Mouse (Mus musculus) stomach, postnatal 0 days (tissue): ENCODE data around the gene Rhd. TPM values are rescaled to one million over a fixed set of nuclear protein-coding genes. Genes with fewer than 3 reads are reported as not detected.
"Not testable (repeated sequence)": the region's sequence is repeated elsewhere in the genome, so short reads cannot be mapped to it uniquely, and the experiment has no call there.

Experiments
- ATAC-seq: fragments of 200-750 bp; cut with Nextera tagmentation; 2 replicates; pipeline ENCODE4 v1.8.0; 2017; ENCODE audit not compliant: low FRiP score, low TSS enrichment
- DNase-seq: peaks from one replicate; pipeline ENCODE4 v3.0.0-alpha.2; 2016; ENCODE audit warnings: low spot score
- H3K27ac ChIP-seq: fragments of 300-500 bp; sonication (generic); replicated peaks from 2 replicates; pipeline ENCODE4 v1.5.1; 2014; ENCODE audit warnings: mild to moderate bottlenecking, control low read depth
- H3K27me3 ChIP-seq: fragments of 300-500 bp; sonication (generic); 2 replicates; pipeline ENCODE4 v1.6.1; 2014; ENCODE audit warnings: low read length; ENCODE audit not compliant: control insufficient read depth, insufficient read depth
- H3K36me3 ChIP-seq: fragments of 300-500 bp; sonication (generic); 2 replicates; pipeline ENCODE4 v1.6.1; 2014; ENCODE audit warnings: low read length, mixed read lengths; ENCODE audit not compliant: control insufficient read depth, insufficient read depth
- H3K4me1 ChIP-seq: fragments of 300-500 bp; sonication (generic); replicated peaks from 2 replicates; pipeline ENCODE4 v1.6.1; 2014; ENCODE audit warnings: antibody characterized with exemption; ENCODE audit not compliant: control insufficient read depth, insufficient read depth
- H3K4me2 ChIP-seq: fragments of 300-500 bp; sonication (generic); replicated peaks from 2 replicates; pipeline ENCODE4 v1.6.1; 2014; ENCODE audit warnings: low read depth, mild to moderate bottlenecking, control low read depth, moderate library complexity
- H3K4me3 ChIP-seq: fragments of 300-500 bp; sonication (generic); 2 replicates; pipeline ENCODE4 v1.5.1; 2014; ENCODE audit warnings: low read depth, low read length, control low read depth
- H3K9ac ChIP-seq: fragments of 300-500 bp; sonication (generic); 2 replicates; pipeline ENCODE4 v1.6.1; 2014; ENCODE audit warnings: mild to moderate bottlenecking, low read length, control low read depth, mixed read lengths
- H3K9me3 ChIP-seq: fragments of 300-500 bp; sonication (generic); 2 replicates; pipeline ENCODE4 v1.6.1; 2016; ENCODE audit warnings: low read length; ENCODE audit not compliant: control insufficient read depth
- CTCF ChIP-seq: IDR thresholded peaks from 2 replicates; pipeline ENCODE4 v1.5.1; 2016; ENCODE audit warnings: antibody characterized with exemption, low read depth, mild to moderate bottlenecking, moderate library complexity
- EP300 ChIP-seq: optimal IDR thresholded peaks from 2 replicates; pipeline ENCODE3; 2016; ENCODE audit warnings: antibody characterized with exemption
- WGBS: fragments of 180-500 bp; shearing (Covaris S2); extraction: QIAGEN DNeasy Blood & Tissue Kit; methylation state at CpG from one replicate; pipeline ENCODE4 v1.1.7; 2014; 5-methylcytosine and 5-hydroxymethylcytosine counted together
- polyA plus RNA-seq: library from polyadenylated mRNA; unstranded; fragments of >200 nt; fragmentation: Nextera tagmentation; extraction: Ambion mirVana; gene quantifications from 2 replicates; pipeline ENCODE4 v1.2.1, GENCODE M21; 2015

Rhd gene
- 0.47 TPM in 2 replicates for polyA plus RNA-seq

- no peaks in the 10 kb centered on the region for H3K36me3 ChIP-seq
- DNase-seq (no peak), ATAC-seq (no peak)
- no peaks in the 10 kb centered on the region for H3K4me1 ChIP-seq
- no peak within 1 kb of the TSS for H3K27ac ChIP-seq
- no peaks in the 10 kb centered on the region for H3K27me3 ChIP-seq
- H3K4me2 ChIP-seq: no peak within 1 kb of the TSS
- no peak for TF ChIP-seq EP300
- no peak for TF ChIP-seq CTCF
- no peaks in the 10 kb centered on the region for H3K9me3 ChIP-seq
- H3K4me3 ChIP-seq: no peak within 1 kb of the TSS
- no peak within 1 kb of the TSS for H3K9ac ChIP-seq
- WGBS: 67% methylated on average over 14 of the region's 14 CpGs
Observed at GRCm38 (mm10) chr4:134863937-134864729, at the start of gene Rhd. Gene Rhd, plus strand, starts transcription at chr4:134864536.

GRCm38 (mm10) chr4:134817706-134818105 is 46.6 kb upstream of the Rhd start:
- H3K9me3 ChIP-seq: no peaks in the 10 kb centered on the region
- no peak overlapping the region for H3K9ac ChIP-seq
- ATAC-seq (no peak), DNase-seq (no peak)
- H3K27me3 ChIP-seq: no peaks in the 10 kb centered on the region
- H3K4me2 ChIP-seq: no peak overlapping the region
- no peak overlapping the region for H3K27ac ChIP-seq
- H3K4me1 ChIP-seq: no peaks in the 10 kb centered on the region
- no peaks in the 10 kb centered on the region; the same call in 1 of the 2 replicates for H3K36me3 ChIP-seq
- 86% methylated on average over 4 of the region's 4 CpGs for WGBS
- H3K4me3 ChIP-seq: no peak overlapping the region
- TF ChIP-seq CTCF (no peak), EP300 (no peak)

- H3K27me3 ChIP-seq: no peaks in the 10 kb centered on the region
- H3K9me3 ChIP-seq: no peaks in the 10 kb centered on the region
- whole genome bisulfite sequencing: 38% methylated on average over 1 of the region's 1 CpGs
- DNase-seq: no peak
- no peak overlapping the region for H3K27ac ChIP-seq
- no peaks in the 10 kb centered on the region; the same call in 1 of the 2 replicates for H3K36me3 ChIP-seq
- H3K9ac ChIP-seq: no peak overlapping the region
- TF ChIP-seq CTCF (no peak), EP300 (no peak)
- H3K4me3 ChIP-seq: no peak overlapping the region
- no peak for ATAC-seq
- H3K4me1 ChIP-seq: no peaks in the 10 kb centered on the region
- H3K4me2 ChIP-seq: no peak overlapping the region
Observed at GRCm38 (mm10) chr4:134821061-134821460, 43.3 kb upstream of the Rhd start.

DNA sequence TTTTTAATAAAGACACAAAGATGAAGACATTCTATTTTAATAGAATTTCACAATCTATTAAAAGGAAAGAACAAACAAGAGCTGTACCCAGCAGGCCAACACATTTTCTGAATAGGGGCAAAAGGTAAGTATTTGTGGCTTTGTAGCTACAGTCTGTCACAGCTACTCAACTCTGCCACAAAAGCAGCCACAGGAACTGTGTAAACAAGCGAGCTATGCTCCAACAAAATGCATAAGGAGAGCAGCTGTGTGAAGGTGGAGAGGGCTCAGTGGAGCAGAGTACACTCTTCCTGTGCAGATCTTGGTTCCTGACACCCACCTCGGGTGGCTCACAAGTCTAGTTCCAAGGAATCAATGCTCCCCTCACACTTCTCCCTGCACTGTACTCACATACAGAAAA is 40.8 kb upstream of the Rhd start:
- Histone ChIP-seq H3K4me1 (no peaks in the 10 kb centered on the region), H3K4me3 (no peak overlapping the region), H3K9me3 (no peaks in the 10 kb centered on the region), H3K27me3 (no peaks in the 10 kb centered on the region), H3K27ac (0 out of 2 replicates have a peak overlapping the region, but pooled peaks have one; percentile 26), H3K4me2 (no peak overlapping the region), H3K36me3 (no peaks in the 10 kb centered on the region), H3K9ac (no peak overlapping the region)
- TF ChIP-seq EP300 (no peak), CTCF (no peak)
- DNase-seq (peak; percentile 33), ATAC-seq (peak; percentile 72)
- 33% methylated on average over 2 of the region's 2 CpGs for WGBS

GRCm38 (mm10) chr4:134825864-134826263 is 38.5 kb upstream of the Rhd start:
- H3K9me3 ChIP-seq, H3K36me3 ChIP-seq, DNase-seq, H3K27ac ChIP-seq, H3K4me1 ChIP-seq, H3K9ac ChIP-seq, H3K4me3 ChIP-seq, H3K27me3 ChIP-seq, H3K4me2 ChIP-seq, ATAC-seq: not testable (repeated sequence)
- 99% methylated on average over 9 of the region's 11 CpGs for WGBS
- 0 out of 2 replicates have a peak, but pooled peaks have one; percentile 8 for TF ChIP-seq CTCF

DNA sequence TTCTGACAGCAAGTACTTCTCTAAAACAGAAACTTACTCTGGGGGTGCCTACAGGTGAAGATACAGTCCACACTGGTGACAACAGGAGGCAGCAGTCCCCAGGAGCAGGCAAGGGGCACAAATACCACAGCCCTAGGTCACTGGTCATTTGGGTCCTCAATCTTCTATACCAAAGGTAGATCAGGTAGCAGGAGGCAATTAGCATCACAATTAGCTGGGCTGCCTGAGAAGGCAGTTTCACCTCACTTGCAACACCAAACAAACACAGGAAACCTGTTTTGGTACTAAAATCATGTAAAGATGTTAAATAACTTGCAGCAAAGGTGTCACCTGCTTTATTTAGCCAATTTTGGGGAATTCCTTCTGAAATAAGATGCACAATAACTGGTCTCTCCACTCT is 38.0 kb upstream of the Rhd start:
- Histone ChIP-seq H3K9me3 (no peaks in the 10 kb centered on the region), H3K27me3 (no peaks in the 10 kb centered on the region), H3K4me3 (no peak overlapping the region), H3K9ac (no peak overlapping the region), H3K27ac (no peak overlapping the region), H3K4me1 (no peaks in the 10 kb centered on the region), H3K4me2 (no peak overlapping the region), H3K36me3 (peaks cover 5% of the 10 kb centered on the region; the same call in 1 of the 2 replicates)
- TF ChIP-seq CTCF (no peak), EP300 (no peak)
- DNase-seq: no peak
- ATAC-seq: no peak
